In the genomic region with DNA sequence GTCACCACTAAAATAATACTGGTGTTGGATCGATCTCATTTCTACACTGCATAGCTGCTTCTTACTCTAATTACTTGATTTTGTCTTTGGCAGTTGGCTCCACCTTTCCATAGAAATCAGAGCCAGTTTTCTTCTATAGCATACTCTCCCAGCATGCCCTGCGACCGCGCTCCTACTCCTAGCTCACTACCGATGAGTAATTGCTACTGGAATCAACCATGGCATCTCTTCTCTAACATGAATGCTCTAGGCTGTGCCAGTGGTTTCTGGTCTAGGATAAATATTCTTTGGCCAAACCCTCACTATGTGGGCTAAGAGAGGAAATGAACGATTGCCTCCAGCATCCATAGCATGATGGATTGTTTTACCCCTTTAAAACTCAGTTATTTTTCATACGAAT, we compare ENCODE assay signal across 1 mouse cellular context.
TF ChIP-seq lines count a peak whose summit lies in the region.

No protein-coding gene starts in this region.

TF ChIP-seq in CH12.LX, 34 proteins besides CTCF, POLR2A, EP300 and RAD21:
- TF ChIP-seq E2F4 (IDR thresholded peaks at IDR 0.05; ENCODE audit: insufficient replicate concordance, low read depth, low read length), result no peak
- no peak for TF ChIP-seq JUN (IDR thresholded peaks at IDR 0.05; ENCODE audit: insufficient read depth, low read depth, low read length)
- no peak for TF ChIP-seq GABPA (IDR thresholded peaks at IDR 0.05; ENCODE audit: insufficient replicate concordance, low read depth, low read length)
- TF ChIP-seq MAFK (IDR thresholded peaks at IDR 0.05; ENCODE audit: insufficient replicate concordance, low read length), result no peak
- TF ChIP-seq RCOR1 (conservative IDR thresholded peaks at IDR 0.05; ENCODE audit: low read depth, low read length), result no peak
- no peak for TF ChIP-seq ZMIZ1 (IDR thresholded peaks at IDR 0.05; ENCODE audit: low read depth, low read length)
- no peak for TF ChIP-seq ELF1 (IDR thresholded peaks at IDR 0.05; ENCODE audit: low read depth, low read length)
- no peak for TF ChIP-seq MXI1 (IDR thresholded peaks at IDR 0.05; ENCODE audit: low read depth, low read length)
- TF ChIP-seq KAT2A (IDR thresholded peaks at IDR 0.05; ENCODE audit: insufficient replicate concordance, low read length), result no peak
- TF ChIP-seq USF1 (IDR thresholded peaks at IDR 0.05; ENCODE audit: low read depth, low read length), result no peak
- no peak for TF ChIP-seq MYC (IDR thresholded peaks at IDR 0.05; ENCODE audit: low read depth, low read length)
- TF ChIP-seq UBTF (IDR thresholded peaks at IDR 0.05; ENCODE audit: low read depth, low read length), result no peak
- TF ChIP-seq ZNF384 (IDR thresholded peaks at IDR 0.05; ENCODE audit: low read depth, low read length), result no peak
- TF ChIP-seq IRF4 (IDR thresholded peaks at IDR 0.05; ENCODE audit: low read depth, low read length), result no peak
